Mouse (Mus musculus) intestine, embryonic 14.5 days (tissue): ENCODE data around the gene 4933434E20Rik. TPM values are rescaled to one million over a fixed set of nuclear protein-coding genes. Genes with fewer than 3 reads are reported as not detected.

Experiments
- ATAC-seq: fragments of 200-750 bp; cut with Nextera tagmentation; replicated peaks from 2 replicates; pipeline ENCODE4 v1.8.0; 2017; ENCODE audit warnings: low read depth, moderate number of reproducible peaks, moderate TSS enrichment, moderate library complexity; ENCODE audit not compliant: low FRiP score, low TSS enrichment
- DNase-seq: peaks from one replicate; pipeline ENCODE4 v3.0.0-alpha.2; 2018; ENCODE audit warnings: low spot score
- H3K27ac ChIP-seq: fragments of 300-500 bp; sonication (generic); 2 replicates; pipeline ENCODE4 v1.5.1; 2014; ENCODE audit warnings: low read depth, mild to moderate bottlenecking, control low read depth
- H3K27me3 ChIP-seq: fragments of 300-500 bp; sonication (generic); replicated peaks from 2 replicates; pipeline ENCODE4 v1.6.1; 2014; ENCODE audit warnings: low read length, control low read depth; ENCODE audit not compliant: control insufficient read depth, insufficient read depth
- H3K36me3 ChIP-seq: fragments of 300-500 bp; sonication (generic); 2 replicates; pipeline ENCODE4 v1.6.1; 2014; ENCODE audit warnings: low read length, control low read depth; ENCODE audit not compliant: control insufficient read depth, insufficient read depth
- H3K4me1 ChIP-seq: fragments of 300-500 bp; sonication (generic); replicated peaks from 2 replicates; pipeline ENCODE4 v1.6.1; 2014; ENCODE audit warnings: low read length, control low read depth, mixed read lengths; ENCODE audit not compliant: control insufficient read depth, insufficient read depth
- H3K4me2 ChIP-seq: fragments of 300-500 bp; sonication (generic); 2 replicates; pipeline ENCODE4 v1.6.1; 2014; ENCODE audit warnings: low read length
- H3K4me3 ChIP-seq: fragments of 300-500 bp; sonication (generic); 2 replicates; pipeline ENCODE4 v1.5.1; 2014; ENCODE audit warnings: low read depth, low read length, control low read depth, mixed read lengths
- H3K9ac ChIP-seq: fragments of 300-500 bp; sonication (generic); 2 replicates; pipeline ENCODE4 v1.6.1; 2014; ENCODE audit warnings: mild to moderate bottlenecking, low read length
- H3K9me3 ChIP-seq: fragments of 300-500 bp; sonication (generic); 2 replicates; pipeline ENCODE4 v1.6.1; 2016; ENCODE audit warnings: low read length, control low read depth; ENCODE audit not compliant: control insufficient read depth
- WGBS: fragments of 180-500 bp; shearing (Covaris S2); extraction: QIAGEN DNeasy Blood & Tissue Kit; methylation state at CpG from one replicate; pipeline ENCODE4 v1.1.7; 2014; 5-methylcytosine and 5-hydroxymethylcytosine counted together
- polyA plus RNA-seq: library from polyadenylated mRNA; unstranded; fragments of >200 nt; fragmentation: Nextera tagmentation; extraction: Ambion mirVana; gene quantifications from 2 replicates; pipeline ENCODE4 v1.2.1, GENCODE M21; 2014

Gene 4933434E20Rik
- polyA plus RNA-seq, 1 experiment from 2014 or later: 166 TPM

DNA sequence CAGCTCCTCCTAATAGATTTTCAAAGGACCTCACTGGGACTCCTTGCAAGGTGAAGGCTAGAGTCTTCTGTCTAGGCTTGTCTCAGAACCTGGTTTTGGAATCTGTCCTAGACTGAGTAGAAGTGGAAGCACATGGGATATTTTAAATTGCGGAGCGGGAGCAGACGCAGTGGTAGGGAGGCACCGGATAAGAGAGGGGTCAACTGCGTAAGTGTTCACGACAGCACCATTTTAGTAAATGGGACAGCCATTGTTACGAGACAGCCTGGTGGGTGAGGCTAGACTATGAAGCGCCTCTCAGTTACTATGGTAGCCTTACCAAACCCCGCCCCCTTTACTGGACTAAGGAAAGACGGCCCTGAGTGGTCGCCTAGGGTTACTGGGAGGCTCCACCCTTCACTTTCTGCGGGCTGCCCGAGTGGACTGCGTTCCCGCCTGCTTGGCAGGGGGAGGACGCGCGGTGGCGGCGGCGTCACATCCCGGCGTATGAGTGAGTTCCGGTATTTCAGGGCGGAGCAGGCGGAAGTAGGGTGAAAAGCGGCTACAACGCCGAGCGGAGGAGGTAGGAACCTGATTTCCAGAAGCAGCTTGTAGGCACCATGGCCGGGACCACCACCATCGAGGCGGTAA is 27.8 kb downstream of the 4933434E20Rik start:
- Histone ChIP-seq H3K27ac (peak overlapping the region; percentile 99), H3K4me2 (peak overlapping the region; percentile 56), H3K4me1 (peaks cover 43% of the 10 kb centered on the region), H3K27me3 (no peaks in the 10 kb centered on the region), H3K9ac (peak overlapping the region; percentile 86), H3K9me3 (no peaks in the 10 kb centered on the region), H3K4me3 (peak overlapping the region; percentile 73), H3K36me3 (0 out of 2 replicates have a peak, but pooled peaks cover 4% of the 10 kb centered on the region)
- ATAC-seq (peak; percentile 91), DNase-seq (peak; percentile 94)
- 0% methylated on average over 33 of the region's 33 CpGs for WGBS

DNA sequence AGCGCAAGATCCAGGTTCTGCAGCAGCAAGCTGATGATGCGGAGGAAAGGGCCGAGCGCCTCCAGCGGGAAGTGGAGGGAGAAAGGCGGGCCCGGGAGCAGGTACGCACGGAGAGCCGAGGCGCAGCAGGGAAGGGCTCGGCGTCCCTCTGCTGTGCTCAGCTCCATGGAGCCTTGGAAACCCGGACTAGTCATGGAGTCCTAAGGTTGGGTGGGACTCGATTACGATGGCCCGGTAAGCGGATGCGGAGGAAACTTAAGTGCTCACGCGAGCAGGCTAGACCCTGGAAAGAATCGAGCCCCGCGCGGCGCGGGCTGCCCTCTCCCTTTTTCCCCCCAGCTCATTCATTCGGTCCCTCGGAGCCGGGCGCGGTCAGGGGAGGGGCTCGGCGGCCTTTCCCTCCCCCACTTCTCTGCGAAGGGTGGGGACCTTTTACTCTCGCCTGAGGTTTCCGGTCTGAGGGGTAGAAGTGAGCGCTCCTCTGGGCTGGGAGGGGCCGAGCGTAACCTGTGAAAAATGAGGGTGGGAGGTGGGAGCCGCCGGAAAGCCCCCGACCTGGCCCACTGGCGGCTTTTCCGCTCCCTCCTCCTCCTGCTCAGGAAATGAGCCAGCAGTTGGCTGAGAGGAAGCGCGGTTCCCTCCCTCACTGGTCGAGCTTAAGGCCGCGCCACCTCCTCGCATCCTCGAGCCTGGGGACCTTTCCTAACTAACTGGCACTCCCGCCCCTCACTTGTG is 28.5 kb downstream of the 4933434E20Rik start:
- H3K36me3 ChIP-seq: 0 out of 2 replicates have a peak, but pooled peaks cover 4% of the 10 kb centered on the region
- WGBS: under 1% methylated on average over 53 of the region's 53 CpGs
- ATAC-seq: peak; percentile 60
- H3K4me3 ChIP-seq: peak overlapping the region; percentile 73
- peak overlapping the region; percentile 59 for H3K4me2 ChIP-seq
- peaks cover 48% of the 10 kb centered on the region for H3K4me1 ChIP-seq
- peak overlapping the region; percentile 99 for H3K27ac ChIP-seq
- H3K9ac ChIP-seq: peak overlapping the region; percentile 86
- H3K9me3 ChIP-seq: no peaks in the 10 kb centered on the region
- no peaks in the 10 kb centered on the region for H3K27me3 ChIP-seq
- DNase-seq: peak; percentile 87

DNA sequence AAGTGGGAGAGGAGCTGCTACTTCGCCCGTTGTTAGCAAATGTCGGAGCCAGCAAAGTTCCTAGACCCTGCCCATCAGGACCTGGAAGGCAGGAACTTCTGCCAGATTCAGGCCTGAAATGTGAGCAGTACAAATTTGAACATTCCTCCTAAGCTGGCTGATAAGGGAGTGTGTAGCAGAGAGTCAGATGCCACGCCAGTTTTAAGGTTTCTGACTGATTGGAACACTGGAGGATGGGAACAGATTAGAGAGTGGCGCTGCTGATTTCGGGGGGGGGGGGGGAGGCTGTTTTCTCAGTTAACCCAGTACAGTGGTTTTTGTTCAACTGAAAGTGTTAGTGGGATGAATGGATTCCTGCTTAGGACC is 29.0 kb downstream of the 4933434E20Rik start:
- H3K36me3 ChIP-seq: 0 out of 2 replicates have a peak, but pooled peaks cover 4% of the 10 kb centered on the region
- 2% methylated on average over 6 of the region's 6 CpGs for WGBS
- H3K9ac ChIP-seq: peak overlapping the region; percentile 86
- H3K4me2 ChIP-seq: peak overlapping the region; percentile 59
- H3K27me3 ChIP-seq: no peaks in the 10 kb centered on the region
- no peaks in the 10 kb centered on the region for H3K9me3 ChIP-seq
- ATAC-seq (no peak), DNase-seq (no peak)
- H3K27ac ChIP-seq: peak overlapping the region; percentile 99
- H3K4me1 ChIP-seq: peaks cover 52% of the 10 kb centered on the region
- peak overlapping the region; percentile 73 for H3K4me3 ChIP-seq

DNA sequence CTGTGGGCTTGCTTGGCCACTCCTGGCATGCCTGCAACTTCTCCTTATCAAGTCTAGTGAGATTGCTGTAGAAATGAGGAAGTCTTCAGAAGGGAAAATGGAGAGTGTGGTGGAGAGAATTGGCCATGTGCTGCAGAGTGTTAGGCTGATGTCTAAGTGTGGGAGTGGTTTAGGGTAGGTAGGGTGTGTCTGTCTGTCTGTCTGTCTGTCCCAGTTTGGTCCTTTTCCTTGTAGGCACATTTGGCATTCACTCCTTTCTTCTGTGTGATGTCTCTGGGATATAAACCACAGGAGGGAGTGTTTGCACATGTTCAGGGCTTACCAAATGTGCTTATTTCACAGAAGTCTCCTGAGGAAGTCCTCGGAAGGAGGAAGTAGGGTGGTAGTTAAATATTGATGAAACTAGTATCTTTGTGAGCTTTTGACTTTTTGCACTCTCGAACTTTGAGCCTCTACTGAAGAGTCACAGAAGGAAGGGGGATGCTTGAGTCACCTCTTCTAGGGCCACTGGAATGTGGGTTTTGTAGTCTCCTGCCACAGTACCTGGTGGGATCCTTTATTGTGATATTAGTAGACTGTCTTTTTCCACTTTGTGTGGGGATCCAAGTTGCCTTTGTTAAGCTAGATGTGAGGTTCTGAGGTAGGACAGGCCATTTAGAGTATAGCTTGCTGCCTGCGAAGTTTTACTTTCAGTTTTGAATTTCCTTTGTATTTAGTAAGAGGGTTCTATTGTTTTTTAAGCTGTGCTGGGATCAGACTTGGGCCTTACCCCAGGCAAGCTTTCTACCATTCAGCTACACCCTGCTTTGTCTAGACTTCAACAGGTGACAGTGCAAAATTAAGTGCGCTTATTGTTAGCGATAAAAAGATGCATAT is 30.2 kb downstream of the 4933434E20Rik start:
- H3K9ac ChIP-seq: peak overlapping the region; percentile 20; the same call in 1 of the 2 replicates
- peak overlapping the region; percentile 99 for H3K27ac ChIP-seq
- H3K4me3 ChIP-seq: peak overlapping the region; percentile 73
- 62% methylated on average over 5 of the region's 5 CpGs for WGBS
- H3K36me3 ChIP-seq: peaks cover 11% of the 10 kb centered on the region; the same call in 1 of the 2 replicates
- H3K9me3 ChIP-seq: no peaks in the 10 kb centered on the region
- DNase-seq: peak; percentile 70
- H3K4me1 ChIP-seq: peaks cover 52% of the 10 kb centered on the region
- peak overlapping the region; percentile 59 for H3K4me2 ChIP-seq
- H3K27me3 ChIP-seq: no peaks in the 10 kb centered on the region
- peak; percentile 7 for ATAC-seq

DNA sequence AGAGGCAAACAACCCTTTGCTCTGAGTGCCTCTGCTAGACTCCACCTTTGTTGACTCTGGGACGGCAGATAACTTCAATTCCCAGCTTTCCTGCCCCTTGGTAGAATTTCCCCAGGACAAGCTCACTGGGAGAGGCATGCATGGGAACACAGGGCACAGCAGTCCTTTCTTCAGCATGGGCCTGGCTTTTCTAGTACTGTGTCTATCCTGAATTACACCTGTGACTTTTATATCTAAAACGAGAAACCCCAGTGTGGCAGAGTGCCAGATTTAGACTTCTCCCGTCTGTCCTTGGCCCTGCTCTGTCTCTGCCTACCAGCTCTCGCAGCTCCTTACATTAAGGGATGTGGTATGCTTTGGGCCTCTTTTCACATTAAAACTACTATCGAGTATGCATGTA is 31.6 kb downstream of the 4933434E20Rik start:
- 32% methylated on average over 5 of the region's 5 CpGs for WGBS
- peak overlapping the region; percentile 8; the same call in 1 of the 2 replicates for H3K4me3 ChIP-seq
- H3K36me3 ChIP-seq: peaks cover 25% of the 10 kb centered on the region
- no peaks in the 10 kb centered on the region for H3K27me3 ChIP-seq
- peaks cover 47% of the 10 kb centered on the region for H3K4me1 ChIP-seq
- no peak for ATAC-seq
- H3K9me3 ChIP-seq: no peaks in the 10 kb centered on the region
- H3K4me2 ChIP-seq: peak overlapping the region; percentile 59
- peak; percentile 59 for DNase-seq
- H3K27ac ChIP-seq: peak overlapping the region; percentile 99
- H3K9ac ChIP-seq: peak overlapping the region; percentile 27

DNA sequence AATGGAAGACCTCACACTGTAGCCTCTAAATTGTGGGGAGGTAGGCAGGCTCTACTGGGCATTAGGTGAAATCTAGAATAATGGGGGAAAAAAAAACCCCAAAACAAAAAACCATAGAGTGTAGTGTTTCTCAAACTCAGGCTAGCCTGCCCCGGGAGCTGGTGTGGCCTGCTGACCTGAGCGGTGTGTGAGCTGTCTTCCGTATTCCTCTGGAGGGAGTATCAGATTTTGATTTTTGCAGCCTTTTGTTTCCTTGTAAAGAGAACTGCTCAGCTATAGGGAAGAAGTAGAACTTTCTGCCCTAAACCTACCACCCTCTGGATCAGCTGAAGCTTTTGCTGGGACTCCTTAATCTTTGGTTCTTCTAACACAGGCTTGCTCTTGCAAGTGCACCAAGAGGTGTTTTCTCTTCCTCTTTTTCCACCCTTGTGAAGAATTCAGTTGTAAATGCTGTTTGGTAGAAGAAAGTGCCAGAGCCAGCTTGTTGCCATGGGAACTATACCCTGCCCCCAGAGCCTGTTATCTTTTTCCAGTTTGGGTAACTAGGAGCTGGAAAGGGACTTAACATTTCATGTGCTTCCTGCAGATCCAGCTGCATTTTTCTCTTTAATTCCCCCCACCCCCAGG is 32.4 kb downstream of the 4933434E20Rik start:
- no peak for ATAC-seq
- Histone ChIP-seq H3K4me1 (peaks cover 42% of the 10 kb centered on the region), H3K4me2 (peak overlapping the region; percentile 59), H3K9ac (peak overlapping the region; percentile 25; the same call in 1 of the 2 replicates), H3K27me3 (no peaks in the 10 kb centered on the region), H3K27ac (peak overlapping the region; percentile 99), H3K9me3 (no peaks in the 10 kb centered on the region), H3K36me3 (peaks cover 33% of the 10 kb centered on the region), H3K4me3 (peak overlapping the region; percentile 8; the same call in 1 of the 2 replicates)
- WGBS: 35% methylated on average over 3 of the region's 3 CpGs
- DNase-seq: peak; percentile 62

DNA sequence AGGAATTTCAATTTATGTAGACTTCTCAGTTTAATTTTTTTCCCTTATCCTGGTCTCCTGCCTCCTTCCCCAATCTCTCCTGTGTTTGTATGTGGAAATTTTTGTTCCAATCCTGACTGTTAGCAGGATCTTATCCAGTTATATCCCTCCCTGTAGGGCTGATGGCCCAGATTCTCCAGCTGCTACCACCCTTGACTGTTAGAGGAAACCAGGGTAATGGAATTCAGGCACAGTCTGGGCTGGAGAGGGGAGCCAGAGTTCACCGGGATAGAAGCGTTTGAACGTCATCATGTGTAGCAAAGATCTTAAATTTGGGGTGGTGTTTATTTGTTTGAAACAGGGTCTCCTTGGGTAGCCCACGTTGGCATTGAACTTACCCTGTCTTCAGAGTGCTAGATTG is 33.4 kb downstream of the 4933434E20Rik start:
- H3K4me2 ChIP-seq: no peak overlapping the region
- WGBS: 78% methylated on average over 4 of the region's 4 CpGs
- ATAC-seq: no peak

DNA sequence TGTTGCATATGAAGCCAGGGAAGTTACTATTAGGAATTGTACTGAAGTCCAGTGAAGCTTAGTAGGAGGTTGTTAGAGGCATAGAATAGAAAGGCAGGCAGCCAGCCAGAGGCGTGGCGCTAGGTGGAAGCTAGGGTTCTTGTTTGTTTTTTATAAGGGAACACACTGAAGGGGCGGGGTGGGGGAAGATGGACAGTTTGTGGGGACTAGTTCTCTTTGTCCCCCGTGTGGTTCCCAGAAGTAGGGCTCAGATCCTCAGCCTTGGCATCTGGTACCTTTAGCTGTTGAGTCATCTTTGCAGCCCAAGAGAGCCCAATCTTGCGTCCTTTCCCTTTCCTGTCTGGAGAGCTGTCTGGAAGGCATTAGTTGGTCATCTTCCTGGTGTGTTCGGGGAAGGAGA is 33.8 kb downstream of the 4933434E20Rik start:
- DNase-seq: no peak
- Histone ChIP-seq H3K36me3 (peaks cover 48% of the 10 kb centered on the region), H3K4me2 (no peak overlapping the region), H3K4me3 (no peak overlapping the region), H3K27ac (no peak overlapping the region), H3K4me1 (peaks cover 39% of the 10 kb centered on the region), H3K9me3 (no peaks in the 10 kb centered on the region), H3K9ac (no peak overlapping the region), H3K27me3 (no peaks in the 10 kb centered on the region)
- 81% methylated on average over 6 of the region's 6 CpGs for WGBS
- no peak for ATAC-seq

More for the DNA sequence above, 33.4 kb downstream of the 4933434E20Rik start:
- Histone ChIP-seq H3K9me3 (no peaks in the 10 kb centered on the region), H3K27ac (no peak overlapping the region), H3K27me3 (no peaks in the 10 kb centered on the region), H3K4me3 (no peak overlapping the region), H3K4me1 (peaks cover 39% of the 10 kb centered on the region), H3K36me3 (peaks cover 43% of the 10 kb centered on the region), H3K9ac (no peak overlapping the region)
- no peak for DNase-seq
